Mouse (Mus musculus): ENCODE data around the gene OR5BS1P. TPM values are rescaled to one million over a fixed set of nuclear protein-coding genes. Genes with fewer than 3 reads are reported as not detected.
A peak's percentile ranks its signal among the peaks of the same experiment; 100 is the strongest.

Gene OR5BS1P
- polyA plus RNA-seq, 1 experiment from 2014 or later: not detected

- H3K9me3 ChIP-seq (ENCODE audit: control insufficient read depth, low read length): no peaks in the 10 kb centered on the region
- no peak overlapping the region for H3K4me2 ChIP-seq (ENCODE audit: low read length)
- no peak overlapping the region for H3K9ac ChIP-seq (replicated peaks; ENCODE audit: low read depth, low read length)
- 92% methylated on average over 17 of the region's 17 CpGs for WGBS
- no peaks in the 10 kb centered on the region for H3K36me3 ChIP-seq (ENCODE audit: control insufficient read depth, insufficient read depth)
- no peak overlapping the region for H3K4me3 ChIP-seq (replicated peaks; ENCODE audit: low read length)
- no peak for ATAC-seq
- H3K27ac ChIP-seq (ENCODE audit: low read length): no peak overlapping the region
- H3K4me1 ChIP-seq (replicated peaks; ENCODE audit: control insufficient read depth, insufficient read depth, low read length): no peaks in the 10 kb centered on the region
- H3K27me3 ChIP-seq (replicated peaks; ENCODE audit: control insufficient read depth, insufficient read depth, low read length): no peaks in the 10 kb centered on the region
These were observed 27.9 kb downstream of the OR5BS1P start for GRCm38 (mm10) chr15:98497631-98498030.

DNA sequence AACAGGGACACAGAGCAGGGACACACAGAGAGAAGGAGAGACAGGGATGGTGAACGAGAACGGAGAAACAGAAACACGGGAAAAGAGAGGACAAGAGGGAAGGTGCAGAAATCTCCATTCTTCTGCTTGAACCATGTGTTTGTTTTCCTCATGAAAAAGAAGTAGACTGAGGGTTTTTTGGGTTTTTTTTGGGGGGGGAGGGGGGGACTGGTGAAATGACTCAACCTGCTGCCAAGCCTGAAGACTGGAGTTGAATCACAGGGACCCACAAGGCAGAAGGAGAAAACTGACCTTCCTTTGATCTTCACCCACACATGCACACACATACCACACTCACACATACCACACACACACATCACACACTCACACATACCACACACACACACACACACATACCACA lies 33.6 kb downstream of the OR5BS1P start:
- ATAC-seq: no peak
- Histone ChIP-seq H3K9ac (replicated peaks; ENCODE audit: low read depth, low read length) (no peak overlapping the region), H3K36me3 (ENCODE audit: control insufficient read depth, insufficient read depth) (no peaks in the 10 kb centered on the region), H3K27ac (ENCODE audit: low read length) (no peak overlapping the region), H3K4me1 (replicated peaks; ENCODE audit: control insufficient read depth, insufficient read depth, low read length) (no peaks in the 10 kb centered on the region), H3K4me2 (ENCODE audit: low read length) (no peak overlapping the region), H3K27me3 (replicated peaks; ENCODE audit: control insufficient read depth, insufficient read depth, low read length) (no peaks in the 10 kb centered on the region), H3K9me3 (ENCODE audit: control insufficient read depth, low read length) (no peaks in the 10 kb centered on the region), H3K4me3 (replicated peaks; ENCODE audit: low read length) (no peak overlapping the region)
- 89% methylated on average over 3 of the region's 3 CpGs for WGBS

GRCm38 (mm10) chr15:98504514-98504913 lies 34.8 kb downstream of the OR5BS1P start:
- Histone ChIP-seq H3K36me3 (ENCODE audit: control insufficient read depth, insufficient read depth) (no peaks in the 10 kb centered on the region), H3K9ac (replicated peaks; ENCODE audit: low read depth, low read length) (no peak overlapping the region), H3K9me3 (ENCODE audit: control insufficient read depth, low read length) (no peaks in the 10 kb centered on the region), H3K4me2 (ENCODE audit: low read length) (no peak overlapping the region), H3K27ac (ENCODE audit: low read length) (no peak overlapping the region), H3K4me3 (replicated peaks; ENCODE audit: low read length) (no peak overlapping the region), H3K27me3 (replicated peaks; ENCODE audit: control insufficient read depth, insufficient read depth, low read length) (no peaks in the 10 kb centered on the region), H3K4me1 (replicated peaks; ENCODE audit: control insufficient read depth, insufficient read depth, low read length) (no peaks in the 10 kb centered on the region)
- no peak for ATAC-seq
- WGBS: 11% methylated on average over 18 of the region's 18 CpGs

DNA sequence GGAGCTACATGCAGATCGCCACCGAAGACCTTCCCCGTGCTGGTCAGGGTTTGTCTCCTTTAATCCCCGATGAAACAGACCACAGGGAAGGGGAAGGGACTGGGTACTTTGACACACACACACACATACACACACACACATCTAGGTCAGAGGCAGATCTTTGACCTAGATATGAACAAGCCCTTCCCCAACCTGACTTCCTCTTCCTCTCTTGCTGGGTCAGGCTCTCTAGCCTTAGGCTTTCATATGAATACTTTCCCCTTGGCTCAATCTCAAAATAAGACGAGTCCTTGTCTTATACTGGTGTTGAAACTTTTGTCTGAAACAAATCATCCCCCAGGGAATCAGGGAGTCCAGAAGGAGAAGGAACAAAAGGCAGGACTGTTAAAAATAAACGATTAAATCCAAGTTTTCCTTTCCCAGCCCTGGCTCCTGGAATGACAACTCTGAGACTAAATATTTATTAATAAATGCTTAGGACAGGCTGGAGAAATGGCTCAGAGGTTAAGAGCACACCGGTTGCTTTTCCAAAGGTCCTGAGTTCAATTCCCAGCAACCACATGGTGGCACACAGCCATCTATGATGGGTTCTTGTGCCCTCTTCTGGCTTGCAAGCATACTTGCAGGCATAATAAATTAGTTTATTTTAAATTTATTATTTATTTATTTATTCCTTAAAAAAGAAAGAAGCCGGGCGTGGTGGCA lies 36.7 kb downstream of the OR5BS1P start:
- no peak overlapping the region for H3K4me2 ChIP-seq (ENCODE audit: low read length)
- H3K9ac ChIP-seq (replicated peaks; ENCODE audit: low read depth, low read length): no peak overlapping the region
- no peak for ATAC-seq
- no peak overlapping the region for H3K4me3 ChIP-seq (replicated peaks; ENCODE audit: low read length)
- H3K27ac ChIP-seq (ENCODE audit: low read length): no peak overlapping the region
- 85% methylated on average over 9 of the region's 9 CpGs for WGBS
- peaks cover 4% of the 10 kb centered on the region; the same call in 1 of the 2 replicates for H3K4me1 ChIP-seq (replicated peaks; ENCODE audit: control insufficient read depth, insufficient read depth, low read length)
- H3K9me3 ChIP-seq (ENCODE audit: control insufficient read depth, low read length): no peaks in the 10 kb centered on the region
- no peaks in the 10 kb centered on the region for H3K36me3 ChIP-seq (ENCODE audit: control insufficient read depth, insufficient read depth)
- no peaks in the 10 kb centered on the region for H3K27me3 ChIP-seq (replicated peaks; ENCODE audit: control insufficient read depth, insufficient read depth, low read length)

GRCm38 (mm10) chr15:98507321-98507720 lies 37.6 kb downstream of the OR5BS1P start:
- H3K9ac ChIP-seq (replicated peaks; ENCODE audit: low read depth, low read length): no peak overlapping the region
- 89% methylated on average over 6 of the region's 6 CpGs for WGBS
- ATAC-seq: no peak

DNA sequence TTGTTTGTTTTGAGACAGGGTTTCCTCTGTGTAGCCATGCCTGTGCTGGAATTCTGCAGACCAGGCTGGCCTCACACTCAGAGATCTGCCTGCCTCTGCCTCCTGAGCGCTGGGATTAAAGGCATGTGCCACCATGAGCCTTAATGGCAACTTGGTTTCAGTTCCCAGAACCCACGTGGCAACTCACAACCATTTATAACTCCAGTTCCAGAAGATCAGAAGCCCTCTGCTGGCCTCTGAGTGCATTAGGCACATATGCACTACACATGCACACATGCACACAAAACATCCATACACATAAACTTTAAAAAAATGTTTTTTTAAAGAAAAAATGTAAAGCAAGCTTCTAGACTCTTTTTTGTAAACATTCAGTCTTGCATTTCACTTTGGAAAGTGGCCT lies 39.7 kb downstream of the OR5BS1P start:
- WGBS: 49% methylated on average over 2 of the region's 2 CpGs
- H3K27ac ChIP-seq (ENCODE audit: low read length): no peak overlapping the region
- ATAC-seq: no peak
- no peak overlapping the region for H3K9ac ChIP-seq (replicated peaks; ENCODE audit: low read depth, low read length)
- no peak overlapping the region for H3K4me2 ChIP-seq (ENCODE audit: low read length)
- H3K4me1 ChIP-seq (replicated peaks; ENCODE audit: control insufficient read depth, insufficient read depth, low read length): peaks cover 4% of the 10 kb centered on the region; the same call in 1 of the 2 replicates
- no peaks in the 10 kb centered on the region for H3K36me3 ChIP-seq (ENCODE audit: control insufficient read depth, insufficient read depth)
- no peak overlapping the region for H3K4me3 ChIP-seq (replicated peaks; ENCODE audit: low read length)
- no peaks in the 10 kb centered on the region for H3K9me3 ChIP-seq (ENCODE audit: control insufficient read depth, low read length)
- no peaks in the 10 kb centered on the region for H3K27me3 ChIP-seq (replicated peaks; ENCODE audit: control insufficient read depth, insufficient read depth, low read length)

More at GRCm38 (mm10) chr15:98507321-98507720, 37.6 kb downstream of the OR5BS1P start:
- Histone ChIP-seq H3K27me3 (replicated peaks; ENCODE audit: control insufficient read depth, insufficient read depth, low read length) (no peaks in the 10 kb centered on the region), H3K9me3 (ENCODE audit: control insufficient read depth, low read length) (no peaks in the 10 kb centered on the region), H3K4me2 (ENCODE audit: low read length) (no peak overlapping the region), H3K27ac (ENCODE audit: low read length) (no peak overlapping the region), H3K36me3 (ENCODE audit: control insufficient read depth, insufficient read depth) (no peaks in the 10 kb centered on the region), H3K4me3 (replicated peaks; ENCODE audit: low read length) (no peak overlapping the region), H3K4me1 (replicated peaks; ENCODE audit: control insufficient read depth, insufficient read depth, low read length) (peaks cover 4% of the 10 kb centered on the region; the same call in 1 of the 2 replicates)

- WGBS: 27% methylated on average over 25 of the region's 25 CpGs
- Histone ChIP-seq H3K9me3 (ENCODE audit: control insufficient read depth, low read length) (no peaks in the 10 kb centered on the region), H3K4me3 (replicated peaks; ENCODE audit: low read length) (no peak overlapping the region), H3K9ac (replicated peaks; ENCODE audit: low read depth, low read length) (no peak overlapping the region), H3K4me1 (replicated peaks; ENCODE audit: control insufficient read depth, insufficient read depth, low read length) (peaks cover 4% of the 10 kb centered on the region; the same call in 1 of the 2 replicates), H3K4me2 (ENCODE audit: low read length) (peak overlapping the region; percentile 45), H3K27ac (ENCODE audit: low read length) (no peak overlapping the region), H3K36me3 (ENCODE audit: control insufficient read depth, insufficient read depth) (no peaks in the 10 kb centered on the region), H3K27me3 (replicated peaks; ENCODE audit: control insufficient read depth, insufficient read depth, low read length) (no peaks in the 10 kb centered on the region)
- no peak for ATAC-seq
These were observed 41.0 kb downstream of the OR5BS1P start for GRCm38 (mm10) chr15:98510438-98511385.

- Histone ChIP-seq H3K4me3 (replicated peaks; ENCODE audit: low read length) (no peak overlapping the region), H3K4me2 (ENCODE audit: low read length) (no peak overlapping the region), H3K36me3 (ENCODE audit: control insufficient read depth, insufficient read depth) (no peaks in the 10 kb centered on the region), H3K9me3 (ENCODE audit: control insufficient read depth, low read length) (no peaks in the 10 kb centered on the region), H3K9ac (replicated peaks; ENCODE audit: low read depth, low read length) (no peak overlapping the region), H3K27ac (ENCODE audit: low read length) (no peak overlapping the region), H3K4me1 (replicated peaks; ENCODE audit: control insufficient read depth, insufficient read depth, low read length) (peaks cover 4% of the 10 kb centered on the region; the same call in 1 of the 2 replicates), H3K27me3 (replicated peaks; ENCODE audit: control insufficient read depth, insufficient read depth, low read length) (no peaks in the 10 kb centered on the region)
- 51% methylated on average over 13 of the region's 13 CpGs for WGBS
- ATAC-seq: no peak
These were observed 41.8 kb downstream of the OR5BS1P start for GRCm38 (mm10) chr15:98511386-98511928.

DNA sequence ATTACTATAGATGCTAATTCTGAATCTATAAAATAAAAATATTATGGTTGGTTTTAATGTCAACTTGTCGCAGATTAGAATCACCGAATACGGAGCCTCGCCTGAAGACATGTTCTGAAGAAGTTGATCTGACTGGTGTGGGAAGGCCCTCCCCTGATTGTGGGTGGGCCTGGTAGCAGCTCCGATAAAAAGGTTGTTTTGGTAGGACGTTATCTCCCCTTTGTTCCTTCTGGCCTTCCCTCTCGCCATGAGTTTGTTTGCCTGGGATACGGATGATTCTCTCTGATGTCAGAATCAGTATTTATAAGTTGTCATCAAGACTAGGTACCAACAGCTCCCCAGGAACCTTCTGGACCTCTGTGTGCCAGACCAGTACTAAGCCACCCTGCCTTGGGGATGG lies 42.5 kb downstream of the OR5BS1P start:
- Histone ChIP-seq H3K27ac (ENCODE audit: low read length) (no peak overlapping the region), H3K4me3 (replicated peaks; ENCODE audit: low read length) (no peak overlapping the region), H3K4me2 (ENCODE audit: low read length) (no peak overlapping the region), H3K4me1 (replicated peaks; ENCODE audit: control insufficient read depth, insufficient read depth, low read length) (peaks cover 4% of the 10 kb centered on the region; the same call in 1 of the 2 replicates), H3K9ac (replicated peaks; ENCODE audit: low read depth, low read length) (no peak overlapping the region), H3K9me3 (ENCODE audit: control insufficient read depth, low read length) (no peaks in the 10 kb centered on the region), H3K27me3 (replicated peaks; ENCODE audit: control insufficient read depth, insufficient read depth, low read length) (no peaks in the 10 kb centered on the region), H3K36me3 (ENCODE audit: control insufficient read depth, insufficient read depth) (no peaks in the 10 kb centered on the region)
- ATAC-seq: no peak
- WGBS: 71% methylated on average over 8 of the region's 8 CpGs

Measured in forebrain, embryonic 16.5 days (tissue).